Mouse (Mus musculus) layer of hippocampus, adult 8-10 months (tissue): ENCODE measurements around the gene Nf2. TPM values are rescaled to one million over a fixed set of nuclear protein-coding genes. Genes with fewer than 3 reads are reported as not detected.

Experiments
- DNase-seq, 2 experiments: peaks; one replicate each; pipeline ENCODE4 v3.0.0; 2022; ENCODE audit warnings: low spot score in 2 of 2
- total RNA-seq, 4 experiments: library from RNA; stranded (reverse); gene quantifications; 2 replicates each; pipeline ENCODE4 v1.2.4; 2022

Nf2 gene
- total RNA-seq, 4 experiments from 2014 or later, result 88.0 to 96.1 (median 90.3) TPM

GRCm38 (mm10) chr11:4752836-4753235, 96.5 kb downstream of the Nf2 start:
- DNase-seq, result no peak

DNA sequence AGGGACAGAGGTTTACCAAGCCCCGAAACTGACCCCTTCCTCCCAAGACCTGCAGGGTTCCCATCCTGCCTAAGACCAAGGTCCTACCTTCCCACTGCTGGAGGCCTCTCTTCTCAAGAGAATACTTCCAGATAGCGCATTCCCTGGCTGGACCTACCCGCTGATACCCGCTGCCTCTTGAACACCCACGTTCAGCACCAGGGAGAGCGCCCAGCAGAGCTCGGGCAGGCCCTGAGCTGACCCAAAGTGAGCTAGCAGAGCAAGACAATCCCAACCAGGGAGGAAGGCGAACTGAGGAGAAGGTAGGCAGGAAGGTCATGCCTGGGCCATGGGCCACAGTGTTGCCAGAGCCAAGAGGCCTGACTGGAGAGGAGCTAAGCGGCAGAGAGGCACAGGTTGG, 99.1 kb downstream of the Nf2 start:
- DNase-seq, result no peak

DNA sequence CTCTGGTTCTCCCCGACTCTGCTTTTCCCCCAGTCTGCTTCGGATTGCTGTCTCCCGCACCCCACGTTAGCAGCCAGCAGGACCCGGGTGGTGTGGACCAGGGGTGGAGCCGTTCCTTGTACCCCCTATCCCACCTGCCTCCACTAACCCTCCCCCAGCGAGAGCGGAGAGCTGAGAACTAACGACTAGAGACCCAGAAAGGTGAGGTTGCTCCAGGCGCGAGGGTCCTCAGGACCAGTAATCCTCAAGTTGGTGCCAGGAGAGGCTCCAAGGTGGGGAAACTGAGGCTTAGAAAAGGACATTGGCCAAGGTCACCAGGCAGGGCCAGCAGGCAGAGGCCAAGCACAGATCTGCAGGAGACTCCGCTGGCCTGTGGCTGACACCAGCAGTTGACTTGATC, 102.1 kb downstream of the Nf2 start:
- DNase-seq, result no peak

DNA sequence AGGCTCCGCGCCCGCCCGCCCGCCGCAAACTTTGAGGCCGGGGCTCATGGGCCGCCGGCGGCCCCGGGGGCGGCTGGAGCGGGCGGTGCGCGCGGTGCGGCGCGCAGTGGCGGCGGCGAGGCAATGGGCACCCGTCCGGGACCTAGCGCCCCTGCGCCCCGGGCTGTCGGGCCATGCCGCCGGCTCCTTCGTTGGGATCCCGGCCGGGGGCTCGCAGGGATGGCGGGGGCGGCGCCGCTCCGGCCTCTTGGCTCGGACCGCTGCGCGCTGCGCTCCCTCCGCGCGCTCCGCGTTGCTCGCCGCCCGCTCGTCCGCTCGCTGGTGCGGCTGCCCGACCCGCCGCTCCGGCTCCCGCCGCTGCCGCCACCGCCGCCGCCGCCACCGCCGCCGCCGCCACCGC, 102.6 kb downstream of the Nf2 start, which contains the start of gene Cabp7:
Cabp7 (minus strand) TSS at position 46 of the 400 bp plus-strand sequence.
- DNase-seq, result no peak

- DNase-seq, result no peak
These were observed 103.4 kb downstream of the Nf2 start for GRCm38 (mm10) chr11:4745969-4746368.

GRCm38 (mm10) chr11:4744691-4745090, 104.6 kb downstream of the Nf2 start:
- no peak for DNase-seq

- DNase-seq, result no peak
These were observed 108.6 kb downstream of the Nf2 start for GRCm38 (mm10) chr11:4740785-4741184.

DNA sequence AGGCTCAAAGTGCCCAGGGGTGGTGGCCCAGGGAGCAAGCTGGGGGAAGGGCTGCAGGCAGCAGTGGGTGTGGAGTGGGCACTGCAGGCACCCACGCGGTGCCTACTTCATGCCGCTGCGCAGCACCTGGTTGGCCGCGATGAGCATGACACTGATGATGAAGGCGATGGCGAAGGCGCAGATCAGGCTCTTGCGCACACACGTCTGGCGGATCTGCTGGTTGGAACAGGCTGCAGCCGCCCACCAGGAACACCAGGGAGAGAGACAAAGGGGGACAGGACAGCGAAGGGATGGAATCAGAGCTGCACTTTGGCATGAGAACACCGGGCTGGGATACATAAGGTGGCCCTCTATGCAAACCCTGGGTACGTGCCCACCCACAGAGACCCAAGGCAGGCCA, 110.6 kb downstream of the Nf2 start:
- no peak for DNase-seq

- no peak for DNase-seq
These were observed 111.7 kb downstream of the Nf2 start for GRCm38 (mm10) chr11:4737682-4738081.

- no peak for DNase-seq
These were observed 113.0 kb downstream of the Nf2 start for GRCm38 (mm10) chr11:4736355-4736754.

DNA sequence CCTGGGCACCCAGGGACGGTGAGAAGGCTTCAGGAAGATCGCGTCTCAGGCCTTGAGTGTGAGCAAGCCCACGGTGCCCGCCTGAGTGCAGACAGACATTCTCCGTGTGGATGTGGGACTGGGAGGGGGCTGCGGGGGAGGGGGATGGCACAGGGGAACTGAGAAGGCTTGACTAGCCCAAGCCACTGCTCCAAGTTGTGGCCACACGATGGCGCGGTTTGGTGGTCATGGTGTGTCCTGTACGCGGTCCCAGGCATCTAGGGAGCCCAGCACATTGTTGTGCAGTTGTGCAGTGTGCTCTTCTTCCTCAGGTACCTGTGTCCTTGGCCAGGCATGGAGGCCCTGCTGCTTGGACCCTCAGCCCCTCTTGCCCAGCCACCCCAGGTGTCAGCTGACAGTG, 115.2 kb downstream of the Nf2 start:
- no peak for DNase-seq

GRCm38 (mm10) chr11:4731781-4732180, 117.6 kb downstream of the Nf2 start:
- no peak for DNase-seq

DNA sequence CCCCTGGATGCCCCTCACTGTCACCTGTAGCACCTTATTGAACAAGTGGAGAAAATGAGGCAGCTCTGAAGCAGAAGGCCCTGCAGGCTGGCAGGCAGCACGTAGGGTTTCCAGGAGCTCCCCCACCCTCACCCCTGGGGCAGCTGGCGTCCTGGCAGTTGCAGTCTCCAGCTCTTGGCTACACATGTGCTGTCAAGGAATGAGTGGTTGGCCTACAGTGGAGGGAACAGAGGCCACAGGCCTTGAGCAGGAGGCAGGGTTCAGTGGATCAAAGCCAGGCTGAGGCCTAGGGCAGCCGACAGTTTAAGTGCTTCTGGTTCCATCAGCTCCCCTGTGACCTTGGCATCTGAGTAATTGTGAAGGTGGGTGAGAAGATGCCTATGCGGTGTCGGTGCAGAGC, 118.4 kb downstream of the Nf2 start:
- DNase-seq, result no peak

- no peak for DNase-seq
These were observed 119.2 kb downstream of the Nf2 start for GRCm38 (mm10) chr11:4730096-4730495.

DNA sequence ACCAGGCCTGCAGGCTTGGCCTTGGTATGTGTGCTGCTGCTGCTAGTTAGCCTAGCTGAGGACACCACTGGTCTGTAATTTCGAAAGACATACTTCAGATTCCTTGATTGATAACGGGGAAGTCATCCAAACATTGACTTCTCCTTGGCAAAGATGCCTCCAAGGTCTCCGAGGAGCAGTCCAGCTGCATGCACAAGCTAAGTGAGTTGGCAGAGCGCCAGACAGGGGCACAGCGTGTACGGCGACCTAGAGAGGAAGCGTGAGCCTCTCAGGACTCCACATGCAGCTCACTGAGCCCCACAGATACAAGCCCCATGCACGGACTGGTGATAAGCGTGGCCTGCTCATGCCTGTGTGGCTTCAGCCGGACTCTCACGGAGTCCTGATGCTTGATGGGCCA, 119.7 kb downstream of the Nf2 start:
- no peak for DNase-seq

- no peak for DNase-seq
These were observed 127.6 kb downstream of the Nf2 start for GRCm38 (mm10) chr11:4721728-4722127.

DNA sequence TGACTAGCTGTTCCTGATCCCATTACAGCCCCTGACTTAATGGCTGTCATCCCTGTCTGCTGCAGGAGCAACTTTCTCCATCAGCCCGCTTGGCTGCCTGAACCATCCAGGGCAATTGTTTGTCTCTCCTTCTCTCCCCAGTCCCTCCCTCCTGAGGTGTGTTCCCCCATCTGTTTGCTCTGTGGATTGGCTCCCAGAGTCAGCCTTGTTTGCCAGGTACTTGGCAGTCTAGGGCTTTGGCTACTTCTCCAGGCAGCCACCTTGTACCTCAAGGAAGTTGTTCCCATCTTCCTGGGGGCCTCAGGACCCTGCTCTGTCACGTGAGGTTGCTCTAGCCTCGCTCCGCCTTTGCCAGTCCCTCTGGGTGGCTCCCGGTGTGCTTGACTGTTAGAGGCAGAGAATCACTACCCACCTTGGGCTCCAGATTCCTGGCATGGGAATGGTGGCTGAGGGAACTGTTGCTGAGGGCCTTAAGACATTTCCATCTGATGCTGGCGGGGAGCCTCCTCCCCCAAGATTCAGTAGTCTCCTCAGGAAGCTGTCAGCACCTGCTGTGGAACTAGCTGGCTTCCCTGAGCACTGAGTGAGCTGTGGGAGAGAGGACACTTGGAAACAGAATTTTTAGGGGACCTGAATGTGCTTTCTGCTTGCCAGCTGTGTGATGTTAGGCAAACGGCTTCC, 128.3 kb downstream of the Nf2 start:
- DNase-seq, result no peak

GRCm38 (mm10) chr11:4720393-4720792, 128.9 kb downstream of the Nf2 start:
- DNase-seq, result no peak

- no peak for DNase-seq
These were observed 129.4 kb downstream of the Nf2 start for GRCm38 (mm10) chr11:4719961-4720360.

DNA sequence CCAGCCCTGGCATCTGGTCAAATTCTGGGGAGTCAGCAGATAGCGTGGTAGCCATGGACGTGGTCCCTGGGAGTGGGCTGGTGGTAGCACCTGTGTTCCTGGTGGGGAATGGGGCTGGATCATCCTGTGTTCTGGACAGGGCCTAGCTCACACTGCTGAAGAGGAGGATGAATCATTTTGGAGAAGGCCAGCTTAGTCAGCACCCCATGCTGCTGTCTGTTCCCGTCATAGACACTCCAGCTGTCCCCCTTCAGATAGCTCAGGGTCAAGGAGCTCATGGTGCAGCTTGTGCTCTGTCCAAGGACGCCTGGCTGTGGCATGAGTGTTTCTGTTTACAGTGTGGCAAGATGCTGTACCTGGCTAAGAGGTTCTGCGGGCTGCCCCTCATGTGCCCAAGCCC, 130.8 kb downstream of the Nf2 start:
- DNase-seq, result no peak

GRCm38 (mm10) chr11:4716530-4717236, 132.7 kb downstream of the Nf2 start:
- no peak for DNase-seq
